Mouse (Mus musculus) neural tube, embryonic 15.5 days (tissue): ENCODE measurements at regions not wholly inside any gene's neighbourhood (a gene's known extent, or its start where the extent isn't known, plus 50 kb on each side); places are given as distances from the start of the nearest gene placed in this dataset.

Source experiments
- ATAC-seq: fragments of 200-750 bp; cut with Nextera tagmentation; 2 replicates; pipeline ENCODE4 v1.8.0; 2017; ENCODE audit warnings: mild to moderate bottlenecking, moderate TSS enrichment, moderate library complexity; ENCODE audit not compliant: low FRiP score
- H3K27ac ChIP-seq: fragments of 300-500 bp; sonication (generic); replicated peaks from 2 replicates; pipeline ENCODE4 v1.5.1; 2015; ENCODE audit warnings: mild to moderate bottlenecking, inconsistent platforms
- H3K27me3 ChIP-seq: fragments of 300-500 bp; sonication (generic); replicated peaks from 2 replicates; pipeline ENCODE4 v1.6.1; 2015; ENCODE audit warnings: inconsistent platforms
- H3K36me3 ChIP-seq: fragments of 300-500 bp; sonication (generic); 2 replicates; pipeline ENCODE4 v1.6.1; 2015; ENCODE audit warnings: inconsistent platforms
- H3K4me1 ChIP-seq: fragments of 300-500 bp; sonication (generic); 2 replicates; pipeline ENCODE4 v1.6.1; 2015; ENCODE audit warnings: inconsistent platforms
- H3K4me2 ChIP-seq: fragments of 300-500 bp; sonication (generic); 2 replicates; pipeline ENCODE4 v1.6.1; 2015; ENCODE audit warnings: inconsistent platforms, mild to moderate bottlenecking, moderate library complexity
- H3K4me3 ChIP-seq: fragments of 300-500 bp; sonication (generic); replicated peaks from 2 replicates; pipeline ENCODE4 v1.5.1; 2015; ENCODE audit warnings: mild to moderate bottlenecking, inconsistent platforms
- H3K9ac ChIP-seq: fragments of 300-500 bp; sonication (generic); replicated peaks from 2 replicates; pipeline ENCODE4 v1.6.1; 2015; ENCODE audit warnings: mild to moderate bottlenecking, inconsistent platforms
- H3K9me3 ChIP-seq: fragments of 300-500 bp; sonication (generic); replicated peaks from 2 replicates; pipeline ENCODE4 v1.6.1; 2016; ENCODE audit warnings: inconsistent platforms
- WGBS: fragments of 180-500 bp; shearing (Covaris S2); methylation state at CpG from one replicate; pipeline ENCODE4 v1.1.7; 2015; ENCODE audit warnings: mixed read lengths; 5-methylcytosine and 5-hydroxymethylcytosine counted together

DNA sequence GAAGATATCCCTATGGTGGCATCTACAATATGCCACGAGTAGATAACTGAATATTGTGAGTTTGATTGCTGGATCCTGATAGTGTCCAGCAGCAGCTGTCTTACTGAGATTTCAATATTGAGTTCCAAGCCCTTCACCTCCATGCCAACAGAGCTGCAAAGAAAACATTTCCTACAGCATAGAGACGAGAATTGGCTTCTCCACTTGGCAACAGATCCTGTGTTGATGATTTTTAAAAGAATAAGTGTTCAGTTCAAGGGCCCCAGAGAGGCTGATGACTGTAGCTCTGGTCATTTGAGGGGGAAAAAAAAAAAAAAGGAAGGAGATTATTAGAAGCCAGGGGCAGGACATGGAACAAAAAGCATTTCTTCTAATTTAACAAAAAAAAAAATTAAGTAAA, 284.7 kb downstream of the Efnb2 start:
- H3K4me3 ChIP-seq, result no peak overlapping the region
- H3K4me2 ChIP-seq, result no peak overlapping the region
- H3K27ac ChIP-seq, result no peak overlapping the region
- no peaks in the 10 kb centered on the region for H3K9me3 ChIP-seq
- H3K36me3 ChIP-seq, result no peaks in the 10 kb centered on the region
- no peaks in the 10 kb centered on the region for H3K4me1 ChIP-seq
- WGBS, result 67% methylated on average over 2 of the region's 2 CpGs
- H3K27me3 ChIP-seq, result no peaks in the 10 kb centered on the region
- no peak overlapping the region for H3K9ac ChIP-seq
- ATAC-seq, result no peak

DNA sequence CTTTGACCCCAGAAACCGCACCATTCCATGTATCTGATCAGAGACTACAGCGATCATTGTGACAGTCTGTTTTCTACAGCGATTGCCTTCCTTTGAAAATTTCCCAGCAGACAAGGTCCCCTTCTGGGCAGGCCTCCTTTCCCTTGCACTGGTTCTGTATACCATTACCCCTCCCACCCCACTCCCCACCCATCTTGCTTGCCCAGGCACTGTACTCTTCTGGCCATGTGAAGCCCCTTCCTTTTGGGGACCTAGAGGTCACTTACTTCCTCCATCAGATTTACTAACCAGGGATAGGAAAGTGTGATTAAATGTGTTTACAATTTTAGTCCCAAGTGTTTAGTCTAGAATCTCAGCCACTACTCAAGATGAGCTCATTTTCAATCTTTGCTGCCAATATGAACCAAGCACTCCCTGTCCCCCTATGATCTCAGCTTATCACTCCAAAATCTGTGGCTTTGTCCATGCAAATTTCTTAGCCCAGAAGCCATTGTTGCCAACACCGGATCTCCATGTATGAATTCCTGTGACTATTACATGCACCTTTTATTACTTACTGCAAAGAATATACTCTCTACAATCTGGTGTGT, 293.7 kb downstream of the Efnb2 start:
- H3K27ac ChIP-seq, result no peak overlapping the region
- no peaks in the 10 kb centered on the region for H3K9me3 ChIP-seq
- no peak overlapping the region for H3K4me3 ChIP-seq
- no peaks in the 10 kb centered on the region for H3K4me1 ChIP-seq
- H3K4me2 ChIP-seq, result no peak overlapping the region
- no peaks in the 10 kb centered on the region for H3K36me3 ChIP-seq
- no peak overlapping the region for H3K9ac ChIP-seq
- H3K27me3 ChIP-seq, result no peaks in the 10 kb centered on the region
- ATAC-seq, result no peak
- 82% methylated on average over 4 of the region's 4 CpGs for WGBS

DNA sequence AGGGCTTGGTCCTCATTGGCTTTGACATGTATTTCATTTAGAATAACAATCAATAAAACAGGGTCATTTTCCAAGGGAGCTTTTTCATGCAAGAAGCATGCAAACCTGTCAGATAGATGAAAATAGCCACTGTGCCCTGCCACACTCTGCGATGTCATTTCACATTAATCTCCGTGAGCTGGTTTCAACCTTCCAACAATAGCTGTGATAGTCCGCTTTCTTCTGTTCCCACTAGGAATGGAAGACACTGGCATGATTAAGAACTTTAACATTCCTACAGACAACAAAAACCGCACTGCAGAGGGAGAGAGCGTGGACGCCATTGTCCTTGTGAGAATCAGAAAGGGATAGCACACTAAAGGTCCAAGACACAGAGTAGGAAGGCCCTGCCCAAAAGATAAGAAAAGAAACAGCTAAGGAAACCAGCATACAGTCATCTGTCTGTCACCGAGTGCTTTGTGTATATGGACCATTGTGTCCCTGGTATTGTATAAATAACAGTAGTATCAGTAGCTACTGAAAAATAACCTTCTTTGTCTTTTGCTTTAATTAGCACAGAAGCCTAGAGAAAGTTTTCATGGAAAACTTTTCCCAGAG, 299.0 kb downstream of the Efnb2 start:
- no peaks in the 10 kb centered on the region for H3K27me3 ChIP-seq
- no peaks in the 10 kb centered on the region for H3K36me3 ChIP-seq
- no peak for ATAC-seq
- no peak overlapping the region for H3K9ac ChIP-seq
- H3K4me3 ChIP-seq, result no peak overlapping the region
- no peaks in the 10 kb centered on the region for H3K4me1 ChIP-seq
- no peak overlapping the region for H3K4me2 ChIP-seq
- no peak overlapping the region for H3K27ac ChIP-seq
- WGBS, result 43% methylated on average over 7 of the region's 7 CpGs
- H3K9me3 ChIP-seq, result no peaks in the 10 kb centered on the region

DNA sequence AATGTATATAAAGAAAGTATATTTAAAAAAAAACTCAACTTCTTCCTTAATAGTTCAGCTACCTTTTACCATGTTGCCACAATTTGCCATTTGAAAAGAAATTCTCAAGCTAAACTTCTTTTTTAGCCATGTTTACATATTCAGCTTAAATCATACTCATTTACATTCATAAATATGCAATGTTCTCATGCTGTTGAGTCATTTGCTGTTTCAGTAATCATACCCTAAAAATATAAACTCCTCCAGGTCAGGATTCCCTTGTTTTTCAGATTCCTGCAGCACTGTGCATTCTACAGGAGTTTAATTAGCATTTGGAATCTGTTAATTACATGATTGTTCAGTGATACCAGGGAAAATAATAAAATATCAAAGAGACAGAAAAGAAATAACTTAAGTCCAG, 300.5 kb downstream of the Efnb2 start:
- Histone ChIP-seq H3K9me3 (no peaks in the 10 kb centered on the region), H3K27me3 (no peaks in the 10 kb centered on the region), H3K4me1 (no peaks in the 10 kb centered on the region), H3K27ac (no peak overlapping the region), H3K4me2 (no peak overlapping the region), H3K4me3 (no peak overlapping the region), H3K36me3 (no peaks in the 10 kb centered on the region), H3K9ac (no peak overlapping the region)
- no peak for ATAC-seq

DNA sequence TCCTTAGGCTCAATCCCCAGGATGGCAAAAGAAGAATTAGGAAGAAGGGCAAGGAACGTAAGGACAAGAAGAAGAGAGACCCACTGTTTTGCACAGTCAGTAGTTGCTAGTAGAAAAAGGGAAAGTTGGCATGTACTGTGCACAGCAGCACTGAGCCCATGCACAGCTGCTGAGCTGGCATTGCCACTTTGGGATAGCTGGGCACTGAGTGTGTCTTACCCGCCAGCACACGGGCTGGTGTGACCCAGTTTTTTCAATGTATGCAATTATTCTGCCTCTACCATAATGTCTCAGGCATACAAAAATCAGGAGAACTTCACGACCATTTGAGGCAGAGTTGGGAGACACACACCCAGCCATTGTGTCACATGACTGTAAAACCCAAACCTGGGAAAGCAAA, 306.1 kb downstream of the Efnb2 start:
- Histone ChIP-seq H3K4me2 (no peak overlapping the region), H3K36me3 (no peaks in the 10 kb centered on the region), H3K27ac (no peak overlapping the region), H3K9me3 (no peaks in the 10 kb centered on the region), H3K9ac (no peak overlapping the region), H3K4me3 (no peak overlapping the region), H3K4me1 (0 out of 2 replicates have a peak, but pooled peaks cover 2% of the 10 kb centered on the region), H3K27me3 (no peaks in the 10 kb centered on the region)
- ATAC-seq, result no peak
- WGBS, result 75% methylated on average over 4 of the region's 4 CpGs

DNA sequence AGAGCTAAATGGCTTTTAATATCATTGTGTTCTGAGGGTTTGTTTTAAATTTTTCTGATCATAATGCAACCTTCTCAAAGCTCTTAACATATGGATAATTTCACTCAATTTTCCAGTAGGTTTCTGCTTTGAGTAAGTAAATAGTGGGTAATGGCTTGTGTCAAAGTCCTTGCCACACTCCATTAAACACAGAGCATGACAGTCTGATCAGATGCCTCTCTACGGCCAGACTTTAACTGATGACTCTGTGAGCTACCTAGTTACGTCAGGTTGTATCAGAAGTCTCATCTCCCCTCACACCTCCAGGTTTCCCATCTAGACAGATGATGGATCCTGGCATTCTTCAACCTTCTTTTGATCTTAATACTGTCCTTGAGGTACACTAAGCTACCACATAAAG, 316.4 kb downstream of the Efnb2 start:
- no peaks in the 10 kb centered on the region for H3K9me3 ChIP-seq
- no peak overlapping the region for H3K4me3 ChIP-seq
- H3K4me2 ChIP-seq, result no peak overlapping the region
- 43% methylated on average over 2 of the region's 2 CpGs for WGBS
- H3K27ac ChIP-seq, result no peak overlapping the region
- H3K27me3 ChIP-seq, result no peaks in the 10 kb centered on the region
- H3K4me1 ChIP-seq, result no peaks in the 10 kb centered on the region
- no peak for ATAC-seq
- no peak overlapping the region for H3K9ac ChIP-seq
- H3K36me3 ChIP-seq, result no peaks in the 10 kb centered on the region

DNA sequence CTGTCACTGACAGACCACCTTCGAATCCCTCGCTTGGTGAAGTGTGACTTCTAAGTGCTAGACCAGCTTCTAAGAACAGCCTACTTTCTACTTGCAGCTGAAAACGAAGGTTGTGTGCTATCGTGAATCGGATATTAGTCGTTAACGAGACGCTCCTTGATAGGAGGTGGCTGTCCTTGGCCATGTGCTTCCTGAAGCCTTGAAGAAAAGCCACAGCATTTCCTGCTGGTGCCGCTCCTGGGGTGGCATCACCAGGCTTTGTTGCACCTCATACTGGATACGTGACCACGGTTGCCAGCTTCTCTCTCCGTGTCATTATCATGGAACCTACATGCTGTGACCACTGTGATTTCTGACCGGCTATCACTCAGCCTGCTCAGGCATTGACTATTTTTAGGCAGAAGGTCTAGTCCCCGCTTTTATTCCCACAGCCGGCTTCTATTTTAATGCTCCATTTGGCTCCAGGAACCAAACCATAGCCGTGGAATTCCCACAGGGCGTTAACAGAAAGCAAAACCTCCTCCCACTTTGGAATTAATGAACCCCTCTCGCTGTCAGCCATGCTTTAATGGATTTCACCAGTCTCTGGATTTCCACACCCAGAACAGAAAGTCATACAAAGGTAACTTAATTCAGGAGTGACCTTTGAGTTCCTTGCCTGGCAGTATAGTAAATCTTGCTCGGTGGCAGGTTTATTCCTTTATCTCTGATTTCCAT, 325.6 kb downstream of the Efnb2 start:
- WGBS, result 42% methylated on average over 19 of the region's 19 CpGs
- H3K4me3 ChIP-seq, result no peak overlapping the region
- peak overlapping the region; percentile 19 for H3K4me2 ChIP-seq
- peaks cover 14% of the 10 kb centered on the region for H3K4me1 ChIP-seq
- H3K36me3 ChIP-seq, result no peaks in the 10 kb centered on the region
- H3K27ac ChIP-seq, result 0 out of 2 replicates have a peak overlapping the region, but pooled peaks have one; percentile 9
- no peaks in the 10 kb centered on the region for H3K27me3 ChIP-seq
- H3K9me3 ChIP-seq, result no peaks in the 10 kb centered on the region
- H3K9ac ChIP-seq, result no peak overlapping the region
- peak; percentile 30; the same call in 1 of the 2 replicates for ATAC-seq

DNA sequence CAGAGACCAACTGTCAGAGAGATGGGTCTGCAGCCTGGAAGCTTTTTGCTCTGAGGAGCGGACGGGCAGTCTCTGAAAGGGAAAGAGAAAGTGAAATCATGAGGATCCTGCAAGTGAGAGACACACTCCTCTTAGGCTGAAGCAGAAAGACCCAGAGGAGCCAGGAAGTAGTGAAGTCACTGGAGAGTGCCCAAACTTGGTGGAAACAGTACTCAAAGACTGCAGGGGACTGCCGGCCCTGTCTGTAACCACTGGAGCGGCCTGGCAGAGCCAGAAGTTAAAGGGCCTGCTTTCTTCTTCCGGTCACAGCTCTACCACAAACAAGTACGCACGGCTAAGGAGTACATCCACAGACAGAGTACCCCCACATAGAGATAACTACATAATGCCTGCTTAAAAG, 326.5 kb downstream of the Efnb2 start:
- 0 out of 2 replicates have a peak, but pooled peaks have one; percentile 15 for ATAC-seq
- Histone ChIP-seq H3K9me3 (no peaks in the 10 kb centered on the region), H3K9ac (no peak overlapping the region), H3K27me3 (no peaks in the 10 kb centered on the region), H3K4me2 (no peak overlapping the region), H3K4me1 (peaks cover 14% of the 10 kb centered on the region), H3K4me3 (no peak overlapping the region), H3K27ac (no peak overlapping the region), H3K36me3 (no peaks in the 10 kb centered on the region)
- WGBS, result 78% methylated on average over 7 of the region's 7 CpGs

DNA sequence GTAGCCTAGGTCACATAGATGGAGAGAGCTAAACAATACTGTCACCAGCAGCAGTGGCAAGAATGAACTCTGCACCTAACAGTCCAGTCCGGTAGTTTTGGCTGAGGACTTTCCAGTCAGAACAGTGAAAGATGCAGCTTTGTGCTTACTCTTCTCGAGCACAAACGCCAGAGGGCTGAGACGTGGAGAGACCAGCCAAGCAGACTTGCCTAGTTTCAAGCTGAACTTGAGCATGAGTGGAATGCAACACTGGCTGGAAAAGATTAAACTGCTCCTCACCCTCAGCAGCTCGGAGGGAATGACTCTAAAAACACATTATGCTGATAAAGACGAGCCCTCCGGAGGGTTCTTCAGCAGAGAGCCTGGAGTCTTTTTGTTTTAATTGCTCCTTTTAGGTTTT, 329.8 kb downstream of the Efnb2 start:
- H3K9ac ChIP-seq, result no peak overlapping the region
- no peaks in the 10 kb centered on the region for H3K36me3 ChIP-seq
- ATAC-seq, result no peak
- peaks cover 26% of the 10 kb centered on the region for H3K4me1 ChIP-seq
- H3K9me3 ChIP-seq, result no peaks in the 10 kb centered on the region
- no peak overlapping the region for H3K4me2 ChIP-seq
- 65% methylated on average over 7 of the region's 7 CpGs for WGBS
- no peak overlapping the region for H3K27ac ChIP-seq
- H3K27me3 ChIP-seq, result no peaks in the 10 kb centered on the region
- no peak overlapping the region for H3K4me3 ChIP-seq

DNA sequence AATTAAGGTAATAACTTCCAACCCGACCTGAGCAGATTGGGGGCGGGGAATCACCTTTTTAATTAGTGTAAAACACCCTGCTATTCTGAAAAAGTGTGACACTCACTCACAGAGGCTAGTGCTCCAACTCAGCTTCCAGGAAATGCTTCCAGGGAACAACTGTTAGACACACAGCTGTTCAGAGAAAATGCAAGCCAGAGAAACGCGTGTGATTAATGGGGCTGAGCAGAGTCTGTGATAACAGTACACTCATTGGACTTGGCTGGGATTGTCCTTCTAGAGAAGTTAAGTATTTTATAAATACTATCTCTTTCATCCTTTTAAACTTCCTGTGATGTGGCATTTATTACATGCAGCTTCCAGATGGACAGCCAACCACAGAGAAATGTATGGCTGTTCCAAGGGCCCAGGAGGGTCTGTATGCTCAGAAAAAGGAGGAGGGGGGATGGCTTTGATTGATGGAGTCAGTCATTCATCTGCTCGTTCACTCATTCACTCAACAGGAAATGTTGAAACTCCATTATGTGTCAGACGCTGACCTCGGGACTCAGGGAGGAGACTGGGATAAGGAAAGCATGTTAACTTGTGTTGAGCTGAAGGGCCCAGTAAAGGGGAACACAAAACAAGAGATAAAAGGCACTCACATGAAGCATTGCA, 332.9 kb downstream of the Efnb2 start:
- ATAC-seq, result no peak; the same call in 1 of the 2 replicates

DNA sequence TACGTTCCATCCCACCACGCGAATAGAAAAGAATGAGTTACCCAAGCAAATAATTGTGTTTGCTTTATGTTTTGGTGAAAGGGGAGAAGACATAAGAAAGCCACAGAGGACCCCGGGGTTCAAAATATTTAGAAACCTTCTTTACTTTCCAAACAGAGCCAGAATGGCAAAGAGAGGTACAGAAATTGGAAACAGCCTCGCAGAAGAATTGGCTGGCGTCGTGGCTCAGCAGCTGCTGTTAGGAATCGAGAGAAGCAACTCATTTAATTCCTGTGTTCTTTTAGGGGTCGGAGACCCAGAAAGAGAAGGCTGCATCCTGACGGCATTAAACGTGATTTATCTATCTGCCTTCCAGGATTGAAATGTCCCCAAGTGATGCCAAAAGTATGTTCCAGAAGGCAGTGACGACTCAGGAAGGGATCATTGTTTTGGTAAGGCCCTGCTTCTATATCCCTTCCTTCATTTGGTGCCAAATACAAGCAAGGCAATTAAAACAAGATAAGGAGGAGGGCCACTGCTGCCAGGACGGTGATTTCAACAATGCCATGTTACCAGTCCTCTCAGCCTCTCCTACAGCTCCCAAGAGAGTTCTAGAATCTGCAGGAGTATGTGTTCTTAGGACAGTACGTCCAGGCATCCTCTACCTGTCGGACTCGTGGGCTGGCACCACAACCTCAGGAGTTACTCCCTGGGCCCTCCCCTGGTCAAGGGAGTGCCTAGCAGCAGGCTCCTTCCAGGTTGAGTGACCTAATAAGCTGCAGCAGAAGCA, 334.8 kb downstream of the Efnb2 start:
- ATAC-seq, result no peak
- 51% methylated on average over 16 of the region's 16 CpGs for WGBS
- peaks cover 22% of the 10 kb centered on the region for H3K4me1 ChIP-seq

More for the DNA sequence above, 332.9 kb downstream of the Efnb2 start:
- H3K9me3 ChIP-seq, result no peaks in the 10 kb centered on the region
- H3K27ac ChIP-seq, result no peak overlapping the region
- peaks cover 22% of the 10 kb centered on the region for H3K4me1 ChIP-seq
- H3K9ac ChIP-seq, result no peak overlapping the region
- no peak overlapping the region for H3K4me2 ChIP-seq
- H3K4me3 ChIP-seq, result no peak overlapping the region
- H3K36me3 ChIP-seq, result no peaks in the 10 kb centered on the region
- no peaks in the 10 kb centered on the region for H3K27me3 ChIP-seq
- WGBS, result 27% methylated on average over 7 of the region's 7 CpGs

More for the DNA sequence above, 334.8 kb downstream of the Efnb2 start:
- no peak overlapping the region for H3K4me3 ChIP-seq
- no peak overlapping the region for H3K9ac ChIP-seq
- no peak overlapping the region for H3K27ac ChIP-seq
- no peaks in the 10 kb centered on the region for H3K36me3 ChIP-seq
- no peaks in the 10 kb centered on the region for H3K9me3 ChIP-seq
- no peaks in the 10 kb centered on the region for H3K27me3 ChIP-seq
- H3K4me2 ChIP-seq, result no peak overlapping the region
